Mouse (Mus musculus) lung, embryonic 14.5 days (tissue): Measurements from ENCODE around the gene D8Ertd738e. TPM values are rescaled to one million over a fixed set of nuclear protein-coding genes. Genes with fewer than 3 reads are reported as not detected.

ENCODE experiments used
- ATAC-seq: fragments of 200-750 bp; cut with Nextera tagmentation; 2 replicates; pipeline ENCODE4 v1.8.0; 2017; ENCODE audit warnings: mild to moderate bottlenecking, moderate TSS enrichment, moderate library complexity; ENCODE audit not compliant: insufficient read depth
- DNase-seq: peaks from one replicate; pipeline ENCODE4 v3.0.0-alpha.2; 2015
- H3K27ac ChIP-seq: fragments of 300-500 bp; sonication (generic); 2 replicates; pipeline ENCODE4 v1.5.1; 2014; ENCODE audit warnings: low read depth, mild to moderate bottlenecking, moderate library complexity
- H3K27me3 ChIP-seq: fragments of 300-500 bp; sonication (generic); 2 replicates; pipeline ENCODE4 v1.6.1; 2014; ENCODE audit warnings: low read length, control low read depth; ENCODE audit not compliant: insufficient read depth
- H3K36me3 ChIP-seq: fragments of 300-500 bp; sonication (generic); 2 replicates; pipeline ENCODE4 v1.6.1; 2014; ENCODE audit warnings: control low read depth; ENCODE audit not compliant: insufficient read depth
- H3K4me1 ChIP-seq: fragments of 300-500 bp; sonication (generic); 2 replicates; pipeline ENCODE4 v1.6.1; 2014; ENCODE audit warnings: antibody characterized with exemption, control low read depth; ENCODE audit not compliant: insufficient read depth
- H3K4me2 ChIP-seq: fragments of 300-500 bp; sonication (generic); 2 replicates; pipeline ENCODE4 v1.6.1; 2014; ENCODE audit warnings: mild to moderate bottlenecking
- H3K4me3 ChIP-seq: fragments of 300-500 bp; sonication (generic); 2 replicates; pipeline ENCODE4 v1.5.1; 2014; ENCODE audit warnings: low read depth, low read length
- H3K9ac ChIP-seq: fragments of 300-500 bp; sonication (generic); 2 replicates; pipeline ENCODE4 v1.6.1; 2014
- H3K9me3 ChIP-seq: fragments of 300-500 bp; sonication (generic); 2 replicates; pipeline ENCODE4 v1.6.1; 2016; ENCODE audit warnings: low read depth, low read length, control low read depth
- CTCF ChIP-seq: IDR thresholded peaks from 2 replicates; pipeline ENCODE4 v1.5.1; 2016; ENCODE audit warnings: antibody characterized with exemption, low read depth
- WGBS: fragments of 180-500 bp; shearing (Covaris S2); extraction: QIAGEN DNeasy Blood & Tissue Kit; methylation state at CpG from one replicate; pipeline ENCODE4 v1.1.7; 2014; 5-methylcytosine and 5-hydroxymethylcytosine counted together
- polyA plus RNA-seq: library from polyadenylated mRNA; unstranded; fragments of >200 nt; fragmentation: Nextera tagmentation; extraction: Ambion mirVana; gene quantifications from 2 replicates; pipeline ENCODE4 v1.2.1, GENCODE M21; 2014

D8Ertd738e gene
- polyA plus RNA-seq, 1 experiment from 2014 or later, result 384 TPM

DNA sequence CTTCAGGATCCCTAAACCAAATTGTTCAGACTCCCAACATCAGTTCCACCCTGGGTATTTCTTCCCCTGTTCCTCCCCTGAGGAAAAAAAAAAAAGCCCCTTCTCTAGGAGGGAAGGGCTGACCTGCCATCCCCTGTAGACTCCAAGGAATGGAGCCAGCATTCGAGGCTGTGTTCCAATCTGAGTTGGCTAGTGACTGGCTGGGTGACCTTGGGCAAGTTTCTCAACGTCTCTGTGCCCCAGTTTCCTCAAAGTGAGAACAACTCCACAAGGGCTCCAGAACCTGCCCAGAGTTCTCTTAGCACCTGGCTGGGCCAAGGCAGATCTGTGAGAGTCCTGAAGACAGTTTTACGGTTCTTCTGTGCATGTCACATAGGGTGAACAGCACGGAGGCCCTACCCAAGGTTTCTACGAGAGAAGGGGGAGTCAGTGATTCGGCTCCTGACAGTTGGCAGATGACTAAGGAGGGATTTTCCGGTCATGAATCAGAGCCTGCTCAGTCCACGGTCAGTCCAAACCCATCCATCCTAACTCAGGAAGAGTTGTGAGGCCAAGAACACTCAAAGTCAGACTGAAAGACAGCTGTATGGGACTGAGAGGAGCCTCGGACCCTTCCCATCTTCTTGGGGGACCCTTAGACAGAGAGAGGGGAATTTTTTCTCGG lies 13.6 kb downstream of the D8Ertd738e start:
- no peak for DNase-seq
- no peak for TF ChIP-seq CTCF
- Histone ChIP-seq H3K36me3 (peaks cover 31% of the 10 kb centered on the region; the same call in 1 of the 2 replicates), H3K4me1 (peaks cover 11% of the 10 kb centered on the region; the same call in 1 of the 2 replicates), H3K27me3 (no peaks in the 10 kb centered on the region), H3K9ac (peak overlapping the region; percentile 86), H3K9me3 (no peaks in the 10 kb centered on the region), H3K4me3 (peak overlapping the region; percentile 71), H3K4me2 (peak overlapping the region; percentile 94), H3K27ac (peak overlapping the region; percentile 32; the same call in 1 of the 2 replicates)
- WGBS, result 25% methylated on average over 10 of the region's 10 CpGs
- ATAC-seq, result no peak

DNA sequence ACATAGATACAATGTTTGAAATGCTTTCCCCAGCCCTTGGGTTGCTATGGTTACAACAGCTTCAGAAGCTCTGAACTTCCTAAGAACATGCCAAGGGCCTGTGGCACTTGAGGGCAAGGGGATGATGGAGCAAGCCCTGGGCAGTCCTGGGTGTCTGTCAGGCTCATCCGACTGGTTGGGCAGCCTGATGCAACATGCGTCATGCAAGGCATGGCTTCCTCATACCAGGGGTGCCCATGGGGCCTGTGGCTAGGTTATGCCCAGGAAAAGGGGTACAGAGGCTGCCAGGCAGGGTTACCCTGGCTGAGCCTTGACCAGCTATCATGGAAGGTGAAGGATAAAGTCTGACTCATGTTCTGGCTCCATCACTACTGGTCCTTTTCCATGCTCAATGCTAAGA lies 16.5 kb downstream of the D8Ertd738e start:
- no peak for ATAC-seq
- H3K36me3 ChIP-seq, result peaks cover 58% of the 10 kb centered on the region

DNA sequence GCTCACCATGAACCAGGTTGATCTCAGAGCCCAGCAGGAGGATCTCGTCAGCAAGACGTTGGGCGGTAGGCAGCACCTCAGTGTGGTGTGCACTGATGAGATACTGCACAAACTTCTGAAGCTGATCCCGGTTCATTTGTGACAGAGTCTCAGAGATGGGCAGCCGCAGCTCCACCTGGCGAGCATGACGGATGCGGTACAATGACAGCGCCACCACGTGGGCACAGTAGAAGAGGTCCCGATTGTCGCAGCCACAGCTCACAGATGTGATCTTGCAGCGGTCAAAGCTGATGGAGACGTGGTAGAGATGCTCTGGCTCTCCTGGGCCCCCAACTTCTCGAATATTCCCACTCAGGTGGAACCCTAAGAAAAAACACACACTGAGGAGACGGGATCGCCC lies 18.8 kb downstream of the D8Ertd738e start:
- ATAC-seq (no peak), DNase-seq (no peak)
- H3K36me3 ChIP-seq, result peaks cover 81% of the 10 kb centered on the region
- H3K4me2 ChIP-seq, result no peak overlapping the region
- no peaks in the 10 kb centered on the region for H3K27me3 ChIP-seq
- peak; percentile 38; the same call in 1 of the 2 replicates for TF ChIP-seq CTCF
- 81% methylated on average over 17 of the region's 17 CpGs for WGBS
- H3K4me3 ChIP-seq, result no peak overlapping the region
- peaks cover 3% of the 10 kb centered on the region; the same call in 1 of the 2 replicates for H3K4me1 ChIP-seq
- H3K9ac ChIP-seq, result no peak overlapping the region
- no peaks in the 10 kb centered on the region for H3K9me3 ChIP-seq
- H3K27ac ChIP-seq, result no peak overlapping the region

More for the DNA sequence above, 16.5 kb downstream of the D8Ertd738e start:
- Histone ChIP-seq H3K9me3 (no peaks in the 10 kb centered on the region), H3K27ac (no peak overlapping the region), H3K4me2 (no peak overlapping the region), H3K9ac (no peak overlapping the region), H3K27me3 (no peaks in the 10 kb centered on the region), H3K4me1 (peaks cover 11% of the 10 kb centered on the region; the same call in 1 of the 2 replicates), H3K4me3 (no peak overlapping the region)
- WGBS, result 76% methylated on average over 2 of the region's 2 CpGs
- no peak for DNase-seq
- TF ChIP-seq CTCF, result no peak

DNA sequence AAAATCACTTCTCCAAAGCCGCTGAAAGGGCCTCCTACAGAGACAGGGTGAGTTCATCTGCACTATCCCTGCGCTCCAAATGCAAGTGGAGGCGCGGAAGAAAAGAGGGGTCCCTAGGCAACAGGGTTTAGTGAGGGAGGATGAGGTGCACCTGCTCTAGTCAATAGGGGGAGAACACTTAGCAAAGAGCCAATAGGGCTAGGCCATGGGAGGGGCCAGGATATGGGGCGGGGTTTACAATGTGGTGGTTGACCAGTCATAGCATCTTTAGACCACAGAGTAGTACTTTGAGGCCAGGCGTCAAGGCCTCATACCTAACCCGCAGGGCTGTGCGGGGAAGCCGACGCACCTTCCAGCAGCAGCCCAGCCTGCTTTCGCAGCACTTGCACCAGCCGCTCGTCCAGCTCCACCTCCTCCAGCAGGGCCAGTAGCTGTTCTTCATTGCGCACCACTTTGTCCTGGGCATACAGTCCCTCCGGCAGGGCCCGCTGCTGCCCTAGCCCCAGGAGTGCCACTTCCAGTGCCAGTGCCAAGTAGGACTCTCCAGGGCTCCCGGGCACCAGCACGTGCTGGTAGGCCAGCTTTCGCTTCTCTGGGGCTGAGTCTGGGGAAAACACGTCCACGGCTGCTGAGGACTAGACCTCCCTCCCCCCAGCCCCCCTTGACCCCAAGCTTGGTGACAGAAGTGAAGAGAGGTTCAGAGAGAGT lies 26.0 kb downstream of the D8Ertd738e start:
- WGBS, result 79% methylated on average over 21 of the region's 21 CpGs
- no peak overlapping the region for H3K4me3 ChIP-seq
- H3K9me3 ChIP-seq, result no peaks in the 10 kb centered on the region
- H3K36me3 ChIP-seq, result peaks cover 87% of the 10 kb centered on the region
- H3K9ac ChIP-seq, result no peak overlapping the region
- no peak overlapping the region for H3K4me2 ChIP-seq
- no peak for ATAC-seq
- no peaks in the 10 kb centered on the region for H3K27me3 ChIP-seq
- no peak overlapping the region for H3K27ac ChIP-seq
- DNase-seq, result no peak
- no peaks in the 10 kb centered on the region for H3K4me1 ChIP-seq
- no peak for TF ChIP-seq CTCF

DNA sequence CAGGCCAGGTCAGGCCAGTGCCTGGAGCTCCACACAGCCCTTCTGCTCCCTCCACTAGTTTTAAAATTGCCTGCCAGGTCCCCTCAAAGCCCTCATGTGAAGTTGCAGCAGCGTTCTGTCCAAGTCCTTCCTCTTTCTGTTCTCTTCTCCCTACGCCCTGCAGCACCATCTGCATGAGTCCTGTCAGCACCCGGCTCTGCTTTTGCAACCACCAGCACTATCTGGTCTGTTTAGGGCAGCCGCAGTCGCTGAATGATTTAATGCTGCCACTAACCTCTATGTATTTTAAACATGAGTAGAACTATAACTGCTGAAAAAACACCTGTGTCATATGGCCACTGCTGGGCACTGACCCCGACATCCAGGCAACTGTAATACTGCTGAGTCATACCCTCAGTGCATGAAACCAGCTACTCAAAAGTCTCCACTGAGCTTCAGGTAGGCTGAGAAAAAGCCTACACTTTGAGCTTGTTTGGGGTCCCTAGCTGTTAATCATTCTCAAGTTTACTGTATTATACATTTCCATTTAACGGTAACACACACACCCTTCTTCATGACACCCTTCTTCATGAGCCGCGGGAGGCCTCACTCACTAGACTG lies 26.9 kb downstream of the D8Ertd738e start:
- ATAC-seq (no peak), DNase-seq (no peak)
- no peak overlapping the region for H3K4me3 ChIP-seq
- H3K9ac ChIP-seq, result no peak overlapping the region
- H3K36me3 ChIP-seq, result peaks cover 87% of the 10 kb centered on the region
- no peaks in the 10 kb centered on the region for H3K4me1 ChIP-seq
- H3K27ac ChIP-seq, result no peak overlapping the region
- no peak overlapping the region for H3K4me2 ChIP-seq
- H3K27me3 ChIP-seq, result no peaks in the 10 kb centered on the region
- TF ChIP-seq CTCF, result no peak
- 92% methylated on average over 9 of the region's 9 CpGs for WGBS
- no peaks in the 10 kb centered on the region for H3K9me3 ChIP-seq

DNA sequence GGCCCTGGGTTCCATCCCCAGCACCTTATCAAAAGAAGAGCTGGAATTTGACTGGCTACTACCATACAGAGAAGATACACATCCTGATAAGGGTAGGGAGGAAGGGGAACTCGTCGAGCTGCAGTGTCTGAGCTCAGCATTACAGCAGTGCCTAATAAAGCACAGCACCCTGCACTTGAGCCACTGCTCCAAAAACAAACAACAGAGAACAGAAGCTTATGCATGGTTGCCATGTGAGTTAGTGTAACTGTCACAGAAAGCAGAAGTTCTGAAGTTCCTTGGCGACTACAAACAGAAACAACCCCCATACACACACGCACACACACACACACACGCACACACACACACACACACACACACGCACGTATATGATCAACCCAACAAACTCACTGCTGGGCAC lies 29.4 kb downstream of the D8Ertd738e start:
- H3K9ac ChIP-seq, result no peak overlapping the region
- ATAC-seq (no peak), DNase-seq (no peak)
- H3K36me3 ChIP-seq, result peaks cover 87% of the 10 kb centered on the region
- H3K27me3 ChIP-seq, result no peaks in the 10 kb centered on the region
- H3K4me2 ChIP-seq, result no peak overlapping the region
- no peak overlapping the region for H3K27ac ChIP-seq
- H3K4me1 ChIP-seq, result no peaks in the 10 kb centered on the region
- TF ChIP-seq CTCF, result no peak
- no peaks in the 10 kb centered on the region for H3K9me3 ChIP-seq
- no peak overlapping the region for H3K4me3 ChIP-seq
- WGBS, result 77% methylated on average over 7 of the region's 7 CpGs

DNA sequence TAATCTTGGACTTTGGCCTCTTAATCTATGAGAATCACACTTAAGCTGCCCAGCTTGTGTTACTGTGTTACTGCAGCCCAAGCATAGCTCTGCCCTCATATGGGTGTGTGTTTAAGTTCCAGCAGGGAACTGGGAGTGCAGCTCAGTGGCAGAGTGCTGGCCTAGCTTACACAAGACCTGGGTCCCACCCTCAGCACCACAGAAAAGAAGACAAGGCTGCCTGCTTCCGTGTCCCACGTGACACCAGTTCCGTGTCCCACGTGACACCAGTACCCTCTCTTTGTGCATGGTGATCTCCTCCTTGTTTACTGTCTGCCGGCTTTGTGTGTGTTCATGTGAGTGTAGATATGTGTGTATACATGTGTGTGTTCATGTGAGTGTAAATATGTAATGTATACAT lies 31.4 kb downstream of the D8Ertd738e start:
- Histone ChIP-seq H3K27me3 (no peaks in the 10 kb centered on the region), H3K4me1 (no peaks in the 10 kb centered on the region), H3K4me2 (no peak overlapping the region), H3K4me3 (no peak overlapping the region), H3K9me3 (no peaks in the 10 kb centered on the region), H3K27ac (no peak overlapping the region), H3K9ac (no peak overlapping the region), H3K36me3 (peaks cover 86% of the 10 kb centered on the region)
- ATAC-seq (no peak), DNase-seq (no peak)
- WGBS, result 88% methylated on average over 5 of the region's 5 CpGs
- TF ChIP-seq CTCF, result no peak
